Comparison of ENCODE assay signal across 8 mouse cellular contexts in genomic region chr12:31145032-31145781, GRCm38 (mm10).
DNase-seq lines count a peak whose midpoint lies in the region; ATAC-seq lines count a peak whose summit lies in the region.
"Had no signal": no experiment of that assay in that cellular context is flagged by ENCODE, and none has a peak within 500 bp of the region (broad histone marks: within the 10 kb centered on the region; RNA-seq: fewer than 3 reads in every experiment).

No protein-coding gene starts in this region.

- 61% methylated on average over 3 of the region's 3 CpGs for WGBS in intestine, embryonic 16.5 days
- WGBS in intestine, embryonic 15.5 days: 63% methylated on average over 3 of the region's 3 CpGs
- WGBS in limb, embryonic 10.5 days: 57% methylated on average over 3 of the region's 3 CpGs

- H3K9me3 ChIP-seq in intestine, embryonic 16.5 days (ENCODE audit: control insufficient read depth, low read length): no peaks in the 10 kb centered on the region
- no peaks in the 10 kb centered on the region for H3K9me3 ChIP-seq in intestine, embryonic 15.5 days
- no peaks in the 10 kb centered on the region for H3K9me3 ChIP-seq in limb, embryonic 10.5 days (replicated peaks)

- no peak overlapping the region for H3K9ac ChIP-seq in intestine, embryonic 16.5 days (ENCODE audit: low read depth, low read length)
- H3K9ac ChIP-seq in intestine, embryonic 15.5 days: no peak overlapping the region

- no peaks in the 10 kb centered on the region for H3K27me3 ChIP-seq in intestine, embryonic 16.5 days (replicated peaks; ENCODE audit: control insufficient read depth, insufficient read depth, low read length)
- H3K27me3 ChIP-seq in intestine, embryonic 15.5 days (replicated peaks): no peaks in the 10 kb centered on the region
- H3K27me3 ChIP-seq in limb, embryonic 10.5 days (ENCODE audit: low read depth, poor library complexity, severe bottlenecking): no peaks in the 10 kb centered on the region

- peaks cover 4% of the 10 kb centered on the region; the same call in 1 of the 2 replicates for H3K4me1 ChIP-seq in intestine, embryonic 16.5 days (ENCODE audit: control insufficient read depth, insufficient read depth, low read length)
- H3K4me1 ChIP-seq in intestine, embryonic 15.5 days (replicated peaks): 0 out of 2 replicates have a peak, but pooled peaks cover 3% of the 10 kb centered on the region
- H3K4me1 ChIP-seq in limb, embryonic 10.5 days: peaks cover 8% of the 10 kb centered on the region

- ATAC-seq in intestine, embryonic 16.5 days: no peak
- ATAC-seq in intestine, embryonic 15.5 days: no peak
- ATAC-seq: hindbrain, embryonic 16.5 days had no signal

- no peak overlapping the region for H3K4me3 ChIP-seq in intestine, embryonic 16.5 days (ENCODE audit: low read length)
- no peak overlapping the region for H3K4me3 ChIP-seq in intestine, embryonic 15.5 days (replicated peaks)
- H3K4me3 ChIP-seq in limb, embryonic 10.5 days: no peak overlapping the region

- no peak overlapping the region for H3K4me2 ChIP-seq in intestine, embryonic 16.5 days (ENCODE audit: low read depth, low read length)
- no peak overlapping the region for H3K4me2 ChIP-seq in intestine, embryonic 15.5 days (replicated peaks)

- DNase-seq in 416B (ENCODE audit: low read depth): peak; percentile 34
- peak; percentile 66 for DNase-seq in adipocyte (ENCODE audit: low spot score)
- peak; percentile 7 for DNase-seq in limb, embryonic 10.5 days (ENCODE audit: low spot score)
- DNase-seq in gastrocnemius, postnatal 10 days: no peak
- no peak for DNase-seq in testis, postnatal 10 days (ENCODE audit: low spot score)

- H3K27ac ChIP-seq in intestine, embryonic 16.5 days (ENCODE audit: low read length): 0 out of 2 replicates have a peak overlapping the region, but pooled peaks have one; percentile 38
- no peak overlapping the region for H3K27ac ChIP-seq in intestine, embryonic 15.5 days
- H3K27ac ChIP-seq in limb, embryonic 10.5 days: no peak overlapping the region

- H3K36me3 ChIP-seq in intestine, embryonic 16.5 days (ENCODE audit: control insufficient read depth, insufficient read depth, low read length): no peaks in the 10 kb centered on the region
- H3K36me3 ChIP-seq in intestine, embryonic 15.5 days: no peaks in the 10 kb centered on the region
- H3K36me3 ChIP-seq in limb, embryonic 10.5 days: no peaks in the 10 kb centered on the region

Comparison
In these comparisons a context has a peak if more than half of its experiments do, and no peak if none do; other contexts are left out.
1. DNase-seq: peak in 416B (single experiment), adipocyte (single experiment) and limb, embryonic 10.5 days (single experiment); none in gastrocnemius, postnatal 10 days (single experiment) and testis, postnatal 10 days (single experiment).